Mouse (Mus musculus): Measurements from ENCODE around the gene Trio. TPM values are rescaled to one million over a fixed set of nuclear protein-coding genes. Genes with fewer than 3 reads are reported as not detected.
A peak's percentile ranks its signal among the peaks of the same experiment; 100 is the strongest.

The Trio gene
- polyA plus RNA-seq, 1 experiment, result 187 TPM

DNA sequence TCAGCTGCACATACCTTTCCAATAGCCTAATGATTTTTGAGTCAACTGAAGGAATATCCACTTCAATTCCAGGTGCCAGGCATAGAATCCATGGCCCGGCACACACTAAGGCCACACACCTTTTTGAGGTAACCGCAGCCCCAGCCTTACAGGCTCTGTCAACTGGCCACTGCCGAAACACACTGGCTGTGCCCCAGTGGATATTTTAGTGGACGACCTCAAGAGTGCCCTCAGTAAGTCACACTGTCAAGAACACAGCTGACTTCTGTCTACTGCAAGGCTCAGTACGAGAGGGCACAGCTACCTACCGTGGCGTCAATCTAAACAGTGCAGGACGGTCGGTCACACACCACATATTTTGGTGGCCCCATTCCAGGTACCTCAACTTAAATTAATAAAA, 114.5 kb downstream of the Trio start:
- Histone ChIP-seq H3K27ac (ENCODE audit: insufficient read depth, low read length) (no peak overlapping the region), H3K4me1 (ENCODE audit: control insufficient read depth, insufficient read depth, low read length) (peaks cover 29% of the 10 kb centered on the region), H3K27me3 (ENCODE audit: control insufficient read depth, insufficient read depth, low read length) (no peaks in the 10 kb centered on the region), H3K4me3 (replicated peaks; ENCODE audit: insufficient read depth, low read depth, low read length) (no peak overlapping the region)
- TF ChIP-seq POLR2A (IDR thresholded peaks at IDR 0.05; ENCODE audit: borderline replicate concordance, insufficient read depth, low read length), result no peak
- TF ChIP-seq CTCF (IDR thresholded peaks at IDR 0.05; ENCODE audit: borderline replicate concordance, insufficient read depth, low read depth, low read length), result no peak
- WGBS, result 89% methylated on average over 9 of the region's 9 CpGs
- no peak for DNase-seq

DNA sequence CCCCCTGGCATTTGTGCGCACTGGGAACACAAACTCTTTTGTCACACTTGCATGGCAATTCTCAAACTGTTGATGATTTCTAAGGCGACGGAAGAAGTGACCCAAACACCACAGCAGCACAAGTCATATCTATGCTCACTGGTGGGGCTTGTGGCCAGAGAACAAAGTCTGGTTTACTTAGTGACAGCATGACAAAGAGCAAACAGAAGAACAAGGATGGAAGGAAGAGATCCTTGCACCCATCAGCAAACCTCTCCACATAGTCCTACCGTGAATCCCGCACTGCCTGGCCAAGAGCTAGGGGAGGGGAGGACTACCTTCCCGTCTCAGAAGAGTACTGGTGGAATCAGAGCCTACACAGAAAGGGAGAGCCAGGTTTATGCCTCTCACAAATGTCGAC, 115.5 kb downstream of the Trio start:
- Histone ChIP-seq H3K27me3 (ENCODE audit: control insufficient read depth, insufficient read depth, low read length) (no peaks in the 10 kb centered on the region), H3K27ac (ENCODE audit: insufficient read depth, low read length) (no peak overlapping the region), H3K4me3 (replicated peaks; ENCODE audit: insufficient read depth, low read depth, low read length) (no peak overlapping the region), H3K4me1 (ENCODE audit: control insufficient read depth, insufficient read depth, low read length) (peaks cover 34% of the 10 kb centered on the region)
- 82% methylated on average over 7 of the region's 7 CpGs for WGBS
- TF ChIP-seq POLR2A (IDR thresholded peaks at IDR 0.05; ENCODE audit: borderline replicate concordance, insufficient read depth, low read length) (no peak), CTCF (IDR thresholded peaks at IDR 0.05; ENCODE audit: borderline replicate concordance, insufficient read depth, low read depth, low read length) (no peak)
- DNase-seq, result no peak

DNA sequence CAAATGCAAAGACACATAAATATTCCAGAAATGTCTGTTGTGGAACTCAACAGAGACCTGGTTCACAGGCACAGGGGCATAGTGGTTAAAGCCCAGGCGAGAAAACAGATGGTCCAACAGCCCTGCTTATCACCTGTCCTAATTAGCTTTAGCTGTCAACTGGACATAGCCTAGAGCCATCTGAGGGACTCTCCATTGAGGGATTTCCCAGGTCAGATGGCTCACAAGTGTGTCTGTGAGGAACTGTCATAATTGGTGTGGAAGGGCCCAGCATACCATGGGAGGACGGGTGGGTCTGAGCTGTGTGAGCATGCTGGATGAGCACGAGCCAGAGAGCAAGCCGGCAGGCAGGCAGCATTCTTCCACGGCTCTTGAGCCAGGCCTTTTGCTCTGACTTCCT, 118.0 kb downstream of the Trio start:
- TF ChIP-seq POLR2A (IDR thresholded peaks at IDR 0.05; ENCODE audit: borderline replicate concordance, insufficient read depth, low read length) (no peak), CTCF (IDR thresholded peaks at IDR 0.05; ENCODE audit: borderline replicate concordance, insufficient read depth, low read depth, low read length) (no peak)
- peak; percentile 45 to 76 for DNase-seq
- Histone ChIP-seq H3K4me1 (ENCODE audit: control insufficient read depth, insufficient read depth, low read length) (peaks cover 28% of the 10 kb centered on the region), H3K27ac (ENCODE audit: insufficient read depth, low read length) (no peak overlapping the region), H3K27me3 (ENCODE audit: control insufficient read depth, insufficient read depth, low read length) (no peaks in the 10 kb centered on the region), H3K4me3 (replicated peaks; ENCODE audit: insufficient read depth, low read depth, low read length) (no peak overlapping the region)
- WGBS, result 22% methylated on average over 5 of the region's 5 CpGs

DNA sequence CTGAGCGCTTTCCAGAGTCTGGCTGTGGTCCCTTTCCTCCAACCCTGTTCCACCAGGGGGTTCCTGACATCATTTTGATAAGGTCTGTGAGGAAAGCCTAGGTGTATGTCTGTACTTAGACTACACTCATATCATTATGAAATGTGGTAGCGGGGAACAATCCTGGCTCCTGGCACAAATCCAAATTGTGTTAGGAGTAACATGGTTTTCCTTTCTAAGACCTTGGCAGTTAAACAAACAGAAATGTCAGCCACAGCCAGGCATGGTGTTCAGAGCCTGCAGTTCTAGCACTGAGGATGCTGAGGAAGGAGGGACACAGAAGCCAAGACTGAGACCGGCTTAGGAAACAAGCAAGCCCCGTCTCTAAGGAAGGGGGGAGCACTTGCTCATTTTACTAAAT, 119.2 kb downstream of the Trio start:
- no peak for DNase-seq
- Histone ChIP-seq H3K27me3 (ENCODE audit: control insufficient read depth, insufficient read depth, low read length) (no peaks in the 10 kb centered on the region), H3K4me1 (ENCODE audit: control insufficient read depth, insufficient read depth, low read length) (peaks cover 28% of the 10 kb centered on the region), H3K27ac (ENCODE audit: insufficient read depth, low read length) (no peak overlapping the region), H3K4me3 (replicated peaks; ENCODE audit: insufficient read depth, low read depth, low read length) (no peak overlapping the region)
- no peak for TF ChIP-seq CTCF (IDR thresholded peaks at IDR 0.05; ENCODE audit: borderline replicate concordance, insufficient read depth, low read depth, low read length)
- TF ChIP-seq POLR2A (IDR thresholded peaks at IDR 0.05; ENCODE audit: borderline replicate concordance, insufficient read depth, low read length), result no peak
- 26% methylated on average over 4 of the region's 4 CpGs for WGBS

DNA sequence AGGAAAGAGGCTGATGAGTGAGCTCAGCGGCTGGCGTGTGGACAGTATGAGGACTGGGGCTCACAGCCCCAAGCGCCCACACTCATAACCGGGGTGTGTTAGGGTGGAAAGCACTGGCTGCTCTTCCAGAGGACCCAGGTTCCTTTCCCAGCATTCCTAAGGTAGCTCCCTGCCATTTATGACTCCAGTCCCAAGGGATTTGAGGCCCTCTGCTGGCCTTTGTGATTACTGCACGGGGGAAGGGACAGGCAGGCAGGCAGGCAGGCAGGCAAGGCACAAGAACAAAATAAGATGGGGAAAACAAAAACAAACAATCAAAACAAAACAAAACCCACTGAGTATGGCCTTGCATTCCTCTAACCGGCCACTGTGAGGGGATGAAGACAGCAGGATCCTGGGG, 120.3 kb downstream of the Trio start:
- 64% methylated on average over 6 of the region's 6 CpGs for WGBS
- H3K27ac ChIP-seq (ENCODE audit: insufficient read depth, low read length), result no peak overlapping the region
- peaks cover 28% of the 10 kb centered on the region for H3K4me1 ChIP-seq (ENCODE audit: control insufficient read depth, insufficient read depth, low read length)
- TF ChIP-seq POLR2A (IDR thresholded peaks at IDR 0.05; ENCODE audit: borderline replicate concordance, insufficient read depth, low read length), result no peak
- peak; percentile 60 for TF ChIP-seq CTCF (IDR thresholded peaks at IDR 0.05; ENCODE audit: borderline replicate concordance, insufficient read depth, low read depth, low read length)
- no peaks in the 10 kb centered on the region for H3K27me3 ChIP-seq (ENCODE audit: control insufficient read depth, insufficient read depth, low read length)
- DNase-seq, result peak; percentile 44 to 66
- H3K4me3 ChIP-seq (replicated peaks; ENCODE audit: insufficient read depth, low read depth, low read length), result no peak overlapping the region

DNA sequence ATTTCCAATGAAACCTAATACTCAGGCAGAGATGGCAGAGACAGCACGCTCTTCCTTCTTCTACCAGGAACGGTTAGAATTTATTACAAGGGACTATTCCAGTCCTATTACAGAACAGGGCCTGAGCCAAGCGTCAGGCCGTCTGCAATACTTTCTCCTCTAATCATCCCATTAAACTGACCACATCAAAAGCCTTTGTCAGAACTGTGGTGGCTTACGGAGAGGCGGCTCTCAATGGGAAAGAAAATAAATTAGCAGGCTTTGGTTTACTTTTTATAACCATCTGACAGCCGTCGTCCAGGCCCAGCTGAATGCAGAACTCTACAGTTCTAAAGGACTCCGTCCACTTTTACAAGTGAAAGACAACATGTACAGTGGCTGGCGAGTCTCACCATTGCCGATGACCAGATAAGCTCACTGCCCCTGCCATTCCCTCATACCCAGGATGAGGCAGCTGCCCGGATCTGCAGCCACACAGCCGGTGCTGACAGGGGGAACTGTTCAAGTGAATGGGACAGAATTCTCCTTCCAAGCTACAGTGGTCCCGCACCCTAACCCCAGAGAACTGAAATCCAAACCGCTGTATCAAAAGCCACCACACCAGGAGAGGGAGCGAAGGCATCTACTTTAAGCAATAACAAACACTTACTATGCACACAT, 121.2 kb downstream of the Trio start:
- no peak for DNase-seq
- TF ChIP-seq CTCF (IDR thresholded peaks at IDR 0.05; ENCODE audit: borderline replicate concordance, insufficient read depth, low read depth, low read length), result no peak
- no peak for TF ChIP-seq POLR2A (IDR thresholded peaks at IDR 0.05; ENCODE audit: borderline replicate concordance, insufficient read depth, low read length)
- H3K4me1 ChIP-seq (ENCODE audit: control insufficient read depth, insufficient read depth, low read length), result peaks cover 28% of the 10 kb centered on the region
- H3K4me3 ChIP-seq (replicated peaks; ENCODE audit: insufficient read depth, low read depth, low read length), result no peak overlapping the region
- H3K27ac ChIP-seq (ENCODE audit: insufficient read depth, low read length), result no peak overlapping the region
- H3K27me3 ChIP-seq (ENCODE audit: control insufficient read depth, insufficient read depth, low read length), result no peaks in the 10 kb centered on the region
- WGBS, result 86% methylated on average over 16 of the region's 16 CpGs

DNA sequence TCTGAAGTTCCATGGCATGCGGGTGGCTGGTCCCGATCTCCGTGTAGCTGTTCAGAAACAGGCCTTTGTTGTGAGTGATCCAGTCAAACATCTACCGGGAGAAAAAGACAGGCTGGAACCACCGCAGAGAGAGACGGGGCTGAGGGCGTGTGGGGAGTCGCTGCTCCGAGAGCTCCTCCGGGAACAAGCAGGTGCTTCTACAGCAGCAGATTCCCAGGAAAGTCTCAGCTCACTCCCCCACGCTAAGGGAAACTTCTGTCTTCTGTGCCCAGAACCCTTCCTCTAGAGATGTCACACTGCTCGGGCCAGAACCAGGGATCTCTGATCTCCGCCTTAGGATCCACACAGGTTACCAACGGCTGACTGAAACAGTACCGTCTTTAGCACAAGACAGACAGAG, 124.4 kb downstream of the Trio start:
- Histone ChIP-seq H3K4me3 (replicated peaks; ENCODE audit: insufficient read depth, low read depth, low read length) (no peak overlapping the region), H3K4me1 (ENCODE audit: control insufficient read depth, insufficient read depth, low read length) (peaks cover 5% of the 10 kb centered on the region), H3K27me3 (ENCODE audit: control insufficient read depth, insufficient read depth, low read length) (no peaks in the 10 kb centered on the region), H3K27ac (ENCODE audit: insufficient read depth, low read length) (no peak overlapping the region)
- DNase-seq, result no peak
- no peak for TF ChIP-seq POLR2A (IDR thresholded peaks at IDR 0.05; ENCODE audit: borderline replicate concordance, insufficient read depth, low read length)
- no peak for TF ChIP-seq CTCF (IDR thresholded peaks at IDR 0.05; ENCODE audit: borderline replicate concordance, insufficient read depth, low read depth, low read length)
- 88% methylated on average over 15 of the region's 15 CpGs for WGBS

DNA sequence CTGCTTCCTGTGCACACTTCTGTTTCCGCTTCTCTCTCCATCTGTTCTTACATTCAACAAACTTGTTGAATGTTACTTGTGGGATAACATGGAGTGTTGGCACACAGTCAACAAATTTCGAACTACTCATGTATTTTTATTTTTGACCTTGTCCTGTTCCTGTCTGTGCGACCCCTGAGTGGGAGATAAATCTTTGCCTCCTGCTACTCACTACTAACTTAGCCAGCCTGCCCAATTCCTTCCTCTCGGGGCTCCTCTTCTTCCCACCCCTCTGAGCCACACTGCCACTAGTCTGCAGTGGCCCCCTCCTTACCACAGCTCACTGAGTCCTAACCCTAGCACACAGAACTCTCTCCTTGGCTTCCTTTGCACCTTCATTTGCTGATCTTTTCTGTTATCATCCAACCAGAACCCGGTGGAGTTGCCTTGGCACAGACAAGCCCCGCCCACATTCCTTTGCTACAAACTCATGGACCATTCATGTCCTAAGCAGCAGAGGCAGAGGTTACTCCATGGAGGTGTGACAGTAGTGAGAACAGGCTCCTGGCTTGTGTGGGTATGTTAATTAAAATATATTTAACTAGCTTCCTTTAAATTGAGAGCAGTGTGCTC, 126.7 kb downstream of the Trio start:
- no peaks in the 10 kb centered on the region; the same call in 1 of the 2 replicates for H3K4me1 ChIP-seq (ENCODE audit: control insufficient read depth, insufficient read depth, low read length)
- no peak overlapping the region for H3K27ac ChIP-seq (ENCODE audit: insufficient read depth, low read length)
- DNase-seq, result no peak
- no peak overlapping the region for H3K4me3 ChIP-seq (replicated peaks; ENCODE audit: insufficient read depth, low read depth, low read length)
- H3K27me3 ChIP-seq (ENCODE audit: control insufficient read depth, insufficient read depth, low read length), result no peaks in the 10 kb centered on the region
- 83% methylated on average over 6 of the region's 6 CpGs for WGBS
- TF ChIP-seq CTCF (IDR thresholded peaks at IDR 0.05; ENCODE audit: borderline replicate concordance, insufficient read depth, low read depth, low read length), result no peak
- no peak for TF ChIP-seq POLR2A (IDR thresholded peaks at IDR 0.05; ENCODE audit: borderline replicate concordance, insufficient read depth, low read length)
